In the genomic region with DNA sequence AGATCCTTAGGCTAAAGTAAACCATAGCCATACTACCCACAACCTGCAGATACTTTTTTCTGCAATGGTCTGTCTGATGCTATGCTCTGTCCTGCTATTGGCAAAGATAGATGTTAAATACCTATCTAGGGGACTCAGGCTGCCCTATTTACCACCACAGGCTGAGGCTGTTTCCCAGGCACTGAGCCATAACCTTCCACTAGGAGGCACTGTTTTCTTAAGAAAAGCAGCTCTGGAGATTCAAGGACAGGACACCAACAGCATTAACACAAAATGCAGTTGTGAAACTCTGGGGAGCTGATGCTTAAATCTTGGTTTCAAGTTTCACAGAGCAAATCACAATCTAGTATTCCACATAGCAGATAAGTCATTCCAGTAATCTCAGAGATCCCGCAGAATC, we compare ENCODE assay signal across 9 mouse cellular contexts.
DNase-seq lines count a peak whose midpoint lies in the region; ATAC-seq and TF ChIP-seq lines count a peak whose summit lies in the region.
"Had no signal": no experiment of that assay in that cellular context is flagged by ENCODE, and none has a peak within 500 bp of the region (broad histone marks: within the 10 kb centered on the region; RNA-seq: fewer than 3 reads in every experiment).

No protein-coding gene starts in this region.

- H3K4me3 ChIP-seq in testis, adult 2 months (ENCODE audit: control insufficient read depth, low read depth, low read length): no peak overlapping the region
- no peak overlapping the region for H3K4me3 ChIP-seq in hindbrain, postnatal 0 days (ENCODE audit: low read length)
- H3K4me3 ChIP-seq in forebrain, embryonic 13.5 days: no peak overlapping the region
- H3K4me3 ChIP-seq: embryonic facial prominence, embryonic 13.5 days had no signal

- H3K27ac ChIP-seq in testis, adult 2 months (ENCODE audit: control insufficient read depth, insufficient read depth, low read depth, low read length): no peak overlapping the region
- H3K27ac ChIP-seq in hindbrain, postnatal 0 days: no peak overlapping the region
- no peak overlapping the region for H3K27ac ChIP-seq in forebrain, embryonic 13.5 days
- H3K27ac ChIP-seq: embryonic facial prominence, embryonic 13.5 days had no signal

- 83% methylated on average over 1 of the region's 1 CpGs for WGBS in hindbrain, postnatal 0 days
- WGBS in forebrain, embryonic 13.5 days: 92% methylated on average over 1 of the region's 1 CpGs

- H3K9me3 ChIP-seq in hindbrain, postnatal 0 days (ENCODE audit: low read length): no peaks in the 10 kb centered on the region
- H3K9me3 ChIP-seq in forebrain, embryonic 13.5 days (replicated peaks): no peaks in the 10 kb centered on the region
- H3K9me3 ChIP-seq: embryonic facial prominence, embryonic 13.5 days had no signal

- no peaks in the 10 kb centered on the region for H3K27me3 ChIP-seq in testis, adult 2 months (ENCODE audit: control insufficient read depth, insufficient read depth, low read length)
- no peaks in the 10 kb centered on the region for H3K27me3 ChIP-seq in hindbrain, postnatal 0 days (ENCODE audit: insufficient read depth, low read length)
- no peaks in the 10 kb centered on the region for H3K27me3 ChIP-seq in forebrain, embryonic 13.5 days
- H3K27me3 ChIP-seq: embryonic facial prominence, embryonic 13.5 days had no signal

- TF ChIP-seq POLR2A in testis, adult 2 months (IDR thresholded peaks at IDR 0.05; ENCODE audit: control insufficient read depth, low read depth, low read length): no peak

- no peak overlapping the region for H3K4me2 ChIP-seq in hindbrain, postnatal 0 days (ENCODE audit: low read depth, low read length)
- H3K4me2 ChIP-seq in forebrain, embryonic 13.5 days: no peak overlapping the region
- H3K4me2 ChIP-seq: embryonic facial prominence, embryonic 13.5 days had no signal

- peak; percentile 37 for DNase-seq in heart, adult 8-10 months (ENCODE audit: low spot score)
- no peak for DNase-seq in heart, adult 11 months
- no peak for DNase-seq in testis, postnatal 14 days (ENCODE audit: low spot score)
- DNase-seq in c-Kit-positive CD71-positive TER-119-negative erythroid progenitor cells, embryonic 14.5 days (ENCODE audit: low read depth): peak; percentile 37
- DNase-seq in hindbrain, postnatal 0 days (ENCODE audit: low spot score): peak; percentile 78
- peak; percentile 60 for DNase-seq in lung, postnatal 14 days

- no peak for ATAC-seq in hindbrain, postnatal 0 days
- no peak for ATAC-seq in forebrain, embryonic 13.5 days

- peaks cover 1% of the 10 kb centered on the region; the same call in 1 of the 2 replicates for H3K36me3 ChIP-seq in testis, adult 2 months (ENCODE audit: control insufficient read depth, insufficient read depth, low read length)
- no peaks in the 10 kb centered on the region; the same call in 1 of the 2 replicates for H3K36me3 ChIP-seq in hindbrain, postnatal 0 days (ENCODE audit: insufficient read depth, low read length)
- peaks cover 19% of the 10 kb centered on the region for H3K36me3 ChIP-seq in forebrain, embryonic 13.5 days (ENCODE audit: poor library complexity, severe bottlenecking)

- H3K4me1 ChIP-seq in testis, adult 2 months (ENCODE audit: control insufficient read depth, insufficient read depth, low read length): no peaks in the 10 kb centered on the region
- H3K4me1 ChIP-seq in hindbrain, postnatal 0 days (ENCODE audit: insufficient read depth, low read length): peaks cover 12% of the 10 kb centered on the region
- H3K4me1 ChIP-seq in forebrain, embryonic 13.5 days: no peaks in the 10 kb centered on the region

- peak; percentile 22; the same call in 1 of the 2 replicates for TF ChIP-seq CTCF in testis, adult 2 months (IDR thresholded peaks at IDR 0.05; ENCODE audit: control insufficient read depth, insufficient read depth, insufficient replicate concordance, low read depth, low read length)
- TF ChIP-seq CTCF in hindbrain, postnatal 0 days (IDR thresholded peaks at IDR 0.05; ENCODE audit: low read depth): peak; percentile 71

- no peak overlapping the region for H3K9ac ChIP-seq in hindbrain, postnatal 0 days (replicated peaks; ENCODE audit: low read length)
- no peak overlapping the region for H3K9ac ChIP-seq in forebrain, embryonic 13.5 days
- H3K9ac ChIP-seq: embryonic facial prominence, embryonic 13.5 days had no signal

Comparison
In these comparisons a context has a peak if more than half of its experiments do, and no peak if none do; other contexts are left out.
1. DNase-seq: peak in heart, adult 8-10 months (single experiment), c-Kit-positive CD71-positive TER-119-negative erythroid progenitor cells, embryonic 14.5 days (single experiment), hindbrain, postnatal 0 days (single experiment) and lung, postnatal 14 days (single experiment); none in heart, adult 11 months (single experiment) and testis, postnatal 14 days (single experiment).